Mouse (Mus musculus): ENCODE measurements around the gene Rbm33.

DNA sequence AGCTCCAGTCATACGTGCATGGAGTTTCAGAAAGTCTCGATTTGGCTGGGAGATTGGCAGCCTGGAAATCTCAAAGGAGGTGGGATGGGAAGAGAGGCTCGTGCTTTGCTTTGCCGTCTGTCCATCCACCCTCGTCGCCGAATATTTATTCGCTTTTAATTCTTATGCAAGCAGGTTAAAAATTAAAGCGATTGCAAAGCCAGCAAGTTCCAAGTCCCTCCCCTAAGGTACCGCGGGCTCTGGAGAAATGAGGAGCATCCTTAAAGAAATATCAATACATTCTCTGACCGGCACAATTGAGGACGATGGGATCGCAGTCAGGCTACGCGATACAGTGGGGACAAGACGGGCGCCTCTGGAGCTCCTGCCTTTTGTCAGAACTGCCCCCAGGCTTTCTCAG, 148.6 kb downstream of the Rbm33 start:
- TF ChIP-seq CTCF (conservative IDR thresholded peaks at IDR 0.05; ENCODE audit: insufficient read depth, insufficient read length, low read depth, low read length) (no peak), POLR2A (IDR thresholded peaks at IDR 0.05; ENCODE audit: low read depth, low read length) (no peak)
